Mouse (Mus musculus): Measurements from ENCODE around the gene Tfcp2l1.

DNA sequence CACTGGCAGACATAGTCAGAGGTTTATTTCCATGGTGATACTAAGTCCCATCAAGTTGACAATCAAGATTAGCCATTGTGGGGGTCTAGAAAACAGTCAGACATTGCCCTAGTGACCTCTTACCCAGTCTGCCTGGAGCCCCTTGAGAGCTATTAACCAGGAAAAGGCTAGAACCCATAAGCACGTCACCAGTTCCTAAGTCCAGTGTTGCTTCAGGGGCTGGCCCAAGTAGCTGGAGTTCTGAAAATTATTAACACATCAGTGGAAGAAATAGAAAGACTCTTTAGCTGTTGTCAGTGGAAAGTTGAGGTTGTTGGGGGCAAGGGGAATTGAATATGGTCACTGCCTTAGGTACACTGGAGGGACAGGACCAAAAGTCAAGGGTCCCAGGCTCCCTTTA is 54.2 kb downstream of the Tfcp2l1 start:
- no peak for TF ChIP-seq CTCF (IDR thresholded peaks at IDR 0.05; ENCODE audit: control insufficient read depth, insufficient read depth, insufficient replicate concordance, low read depth, low read length)
- TF ChIP-seq POLR2A (IDR thresholded peaks at IDR 0.05; ENCODE audit: control insufficient read depth, low read depth, low read length) = no peak
